Mouse (Mus musculus) thymus, postnatal 10 days (tissue): ENCODE measurements around the gene 4930404H24Rik.

Experiments
- DNase-seq, 2 experiments: peaks; one replicate each; pipeline ENCODE4 v3.0.0; 2021; ENCODE audit warnings: low spot score in 2 of 2

The 4930404H24Rik gene

GRCm38 (mm10) chr2:153492573-153493392 lies at the start of gene 4930404H24Rik:
4930404H24Rik (plus strand) TSS chr2:153492790.
- DNase-seq, result peak; percentile 80 to 81

GRCm38 (mm10) chr2:153443434-153444240 lies 49.0 kb upstream of the 4930404H24Rik start:
- peak; percentile 23 to 29 for DNase-seq

- peak; percentile 40 to 54 for DNase-seq
Measured at GRCm38 (mm10) chr2:153444254-153445136, 48.1 kb upstream of the 4930404H24Rik start.

- DNase-seq, result no peak
Measured at GRCm38 (mm10) chr2:153445137-153446016, 47.2 kb upstream of the 4930404H24Rik start.

- peak; percentile 45 to 64 for DNase-seq
Measured at GRCm38 (mm10) chr2:153446017-153446408, 46.6 kb upstream of the 4930404H24Rik start.

GRCm38 (mm10) chr2:153446476-153446875 lies 46.1 kb upstream of the 4930404H24Rik start:
- DNase-seq, result no peak

- no peak for DNase-seq
Measured at GRCm38 (mm10) chr2:153447719-153448118, 44.9 kb upstream of the 4930404H24Rik start.

GRCm38 (mm10) chr2:153448519-153448918 lies 44.1 kb upstream of the 4930404H24Rik start:
- no peak for DNase-seq

GRCm38 (mm10) chr2:153453961-153454759 lies 38.4 kb upstream of the 4930404H24Rik start:
- DNase-seq, result no peak

GRCm38 (mm10) chr2:153454841-153455506 lies 37.6 kb upstream of the 4930404H24Rik start:
- no peak for DNase-seq

- no peak for DNase-seq
Measured at GRCm38 (mm10) chr2:153457467-153457866, 35.1 kb upstream of the 4930404H24Rik start.

- DNase-seq, result no peak
Measured at GRCm38 (mm10) chr2:153458022-153458441, 34.6 kb upstream of the 4930404H24Rik start.

GRCm38 (mm10) chr2:153463257-153463656 lies 29.3 kb upstream of the 4930404H24Rik start:
- DNase-seq, result no peak

- no peak for DNase-seq
Measured at GRCm38 (mm10) chr2:153467372-153467771, 25.2 kb upstream of the 4930404H24Rik start.

- no peak for DNase-seq
Measured at GRCm38 (mm10) chr2:153469317-153469716, 23.3 kb upstream of the 4930404H24Rik start.

- no peak for DNase-seq
Measured at GRCm38 (mm10) chr2:153469764-153470163, 22.8 kb upstream of the 4930404H24Rik start.

GRCm38 (mm10) chr2:153470983-153471382 lies 21.6 kb upstream of the 4930404H24Rik start:
- no peak for DNase-seq

GRCm38 (mm10) chr2:153475114-153476112 lies 17.2 kb upstream of the 4930404H24Rik start:
- DNase-seq, result no peak
